Mouse (Mus musculus): ENCODE results near the gene Trex2.
A peak's percentile ranks its signal among the peaks of the same experiment; 100 is the strongest.

Trex2 gene

GRCm38 (mm10) chrX:73435252-73435651, at the start of gene Trex2:
Gene Trex2 (minus strand): TSS chrX:73435344.
- DNase-seq (ENCODE audit: low read depth, low spot score): no peak

DNA sequence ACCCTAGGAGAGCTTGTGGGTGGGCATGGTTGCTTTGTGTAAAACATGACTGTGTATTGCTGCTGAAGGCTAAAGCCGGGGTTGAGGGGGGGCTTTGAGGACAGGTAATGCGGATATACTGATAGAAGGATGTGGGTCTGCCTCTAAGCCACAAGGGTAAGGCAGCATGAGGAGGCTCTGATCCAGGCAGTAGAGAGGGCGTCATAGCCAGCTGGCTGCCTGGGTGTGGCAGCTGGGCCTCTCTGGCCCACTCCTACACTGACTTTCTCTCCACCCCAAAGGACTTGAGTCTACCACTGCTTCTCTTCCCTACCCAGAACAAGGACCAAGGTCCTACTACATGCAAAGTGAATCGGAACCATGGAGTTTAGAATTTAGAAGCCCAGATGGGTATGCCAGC, 49.7 kb upstream of the Trex2 start:
- DNase-seq (ENCODE audit: low read depth, low spot score): no peak

GRCm38 (mm10) chrX:73484076-73484475, 48.9 kb upstream of the Trex2 start:
- DNase-seq (ENCODE audit: low read depth, low spot score): no peak

DNA sequence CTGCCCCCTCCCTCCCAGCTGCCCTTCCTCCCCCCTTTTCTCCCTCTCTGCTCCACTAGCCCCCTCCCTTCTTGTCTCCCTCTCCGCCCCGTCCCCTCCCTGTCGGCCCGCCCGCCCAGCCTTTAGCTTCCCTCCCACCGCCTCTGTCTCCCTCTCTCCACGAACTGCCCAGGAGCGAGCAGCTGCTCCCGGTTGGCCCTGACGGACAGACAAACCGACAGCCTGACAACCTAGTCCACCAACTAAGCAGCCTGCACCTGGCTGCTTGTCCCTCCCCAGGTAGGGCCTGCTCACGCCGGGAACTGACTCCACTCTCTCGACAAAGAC, 48.3 kb upstream of the Trex2 start, which contains the start of gene Bgn:
Bgn (plus strand) TSS at position 119 of the 327 bp plus-strand sequence.
- no peak for DNase-seq (ENCODE audit: low read depth, low spot score)

DNA sequence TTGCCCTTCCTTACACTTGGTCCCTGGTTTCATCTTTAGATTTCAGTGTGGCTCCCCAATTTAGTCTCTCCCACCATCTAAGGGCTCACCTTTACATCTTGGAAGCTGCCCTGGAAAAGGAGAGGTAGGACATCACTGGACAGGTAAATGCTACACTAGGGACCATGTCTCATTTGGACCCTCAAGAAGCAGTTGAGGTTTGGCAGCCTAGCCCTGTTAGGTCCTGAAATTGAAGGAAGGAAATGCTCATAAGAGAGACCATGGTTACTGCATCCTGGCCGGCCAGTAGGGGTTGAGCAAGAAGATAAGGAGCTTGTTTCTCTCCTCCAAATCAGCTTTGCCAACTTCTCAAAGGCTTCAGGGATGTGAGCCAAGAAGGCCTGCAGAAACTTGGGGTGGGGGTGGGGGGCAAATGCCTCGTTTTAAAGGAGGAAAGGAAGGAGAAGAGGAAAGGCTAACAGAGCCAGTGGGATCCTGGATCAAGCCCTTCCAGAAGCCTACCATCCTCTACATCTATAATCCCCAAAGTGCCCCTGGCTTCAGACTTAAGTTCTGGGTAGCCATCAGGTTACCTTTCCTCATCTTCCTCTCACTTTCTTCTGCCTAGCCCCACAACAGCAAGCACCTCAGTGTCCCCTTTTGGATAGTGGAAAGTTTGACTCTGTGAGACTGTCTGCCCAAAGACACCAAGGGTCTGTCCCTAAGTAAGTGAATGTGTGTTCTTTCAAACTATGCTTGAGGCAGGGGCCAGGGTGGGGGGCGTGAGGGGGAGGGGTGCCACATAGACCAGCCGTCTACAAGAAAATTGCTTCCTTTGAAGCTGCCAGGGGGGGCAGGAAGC, 47.7 kb upstream of the Trex2 start:
- DNase-seq (ENCODE audit: low read depth, low spot score): no peak

GRCm38 (mm10) chrX:73480334-73480733, 45.2 kb upstream of the Trex2 start:
- no peak for DNase-seq (ENCODE audit: low read depth, low spot score)

- no peak for DNase-seq (ENCODE audit: low read depth, low spot score)
Observed at GRCm38 (mm10) chrX:73479656-73480055, 44.5 kb upstream of the Trex2 start.

GRCm38 (mm10) chrX:73477500-73477899, 42.4 kb upstream of the Trex2 start:
- no peak for DNase-seq (ENCODE audit: low read depth, low spot score)

DNA sequence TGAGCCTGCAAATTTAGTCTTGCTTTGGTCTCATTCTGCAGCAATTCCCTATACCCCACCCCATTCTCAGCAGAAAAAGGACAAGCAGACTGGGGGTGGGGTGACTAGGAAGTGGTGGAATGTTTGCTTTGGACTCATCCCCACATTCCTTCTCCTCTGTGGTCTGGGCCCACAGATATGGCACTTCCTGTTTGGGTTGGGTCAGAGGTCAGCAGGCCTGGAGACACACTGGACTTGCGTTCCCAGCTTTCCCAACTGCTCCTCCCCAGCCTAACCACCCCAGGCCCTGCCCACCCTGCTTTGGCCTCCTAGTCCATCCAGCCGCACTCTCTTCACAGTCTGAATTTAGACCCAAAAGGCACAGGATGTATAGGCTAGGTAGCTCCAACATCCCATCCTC, 41.5 kb upstream of the Trex2 start:
- no peak for DNase-seq (ENCODE audit: low read depth, low spot score)

- DNase-seq (ENCODE audit: low read depth, low spot score): no peak
Observed at GRCm38 (mm10) chrX:73475658-73476256, 40.6 kb upstream of the Trex2 start.

DNA sequence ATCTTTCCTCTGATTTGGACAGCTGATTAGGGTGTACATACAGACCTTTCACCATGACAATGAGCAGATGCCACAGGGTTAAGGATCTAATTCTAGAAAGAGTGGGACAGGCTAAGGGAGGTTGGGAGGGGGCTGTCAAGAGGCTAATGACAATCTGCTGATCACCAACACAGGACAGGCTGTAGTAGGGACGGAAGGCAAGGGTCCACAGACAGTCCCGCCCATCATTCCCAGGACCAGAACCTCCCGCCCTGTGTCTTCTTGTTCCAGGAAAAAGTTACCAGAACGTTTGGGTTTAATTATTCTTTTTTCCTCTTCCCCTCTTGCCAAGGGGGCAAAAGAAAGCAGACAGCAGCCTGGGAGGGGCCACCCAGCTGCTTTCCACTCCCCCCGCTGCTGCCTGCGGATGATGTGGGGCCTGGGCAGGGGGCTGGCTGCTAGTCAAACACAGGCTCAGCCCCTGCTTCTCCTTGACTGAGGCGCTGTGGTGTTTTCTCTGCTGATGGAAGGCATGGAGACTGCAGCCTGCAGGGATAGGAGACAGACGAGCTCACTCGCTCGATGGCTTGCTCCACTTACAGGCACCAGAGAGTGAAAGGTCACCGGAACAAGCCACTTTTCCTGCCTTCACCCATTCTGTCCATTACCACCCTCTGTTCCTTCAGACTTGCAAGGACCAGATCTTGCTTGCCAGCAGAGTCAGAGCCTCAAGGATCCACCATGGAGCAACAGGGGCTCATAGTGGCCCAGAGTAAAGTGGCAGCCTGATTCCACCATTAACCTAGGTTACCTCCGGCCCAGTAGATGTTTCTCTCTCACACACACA, 39.4 kb upstream of the Trex2 start:
- DNase-seq (ENCODE audit: low read depth, low spot score): no peak

- DNase-seq (ENCODE audit: low read depth, low spot score): no peak
Observed at GRCm38 (mm10) chrX:73471764-73472163, 36.6 kb upstream of the Trex2 start.

- DNase-seq (ENCODE audit: low read depth, low spot score): no peak
Observed at GRCm38 (mm10) chrX:73468752-73469151, 33.6 kb upstream of the Trex2 start.

GRCm38 (mm10) chrX:73468330-73468729, 33.2 kb upstream of the Trex2 start:
- DNase-seq (ENCODE audit: low read depth, low spot score): no peak

- DNase-seq (ENCODE audit: low read depth, low spot score): no peak
Observed at GRCm38 (mm10) chrX:73467446-73468241, 32.5 kb upstream of the Trex2 start.

DNA sequence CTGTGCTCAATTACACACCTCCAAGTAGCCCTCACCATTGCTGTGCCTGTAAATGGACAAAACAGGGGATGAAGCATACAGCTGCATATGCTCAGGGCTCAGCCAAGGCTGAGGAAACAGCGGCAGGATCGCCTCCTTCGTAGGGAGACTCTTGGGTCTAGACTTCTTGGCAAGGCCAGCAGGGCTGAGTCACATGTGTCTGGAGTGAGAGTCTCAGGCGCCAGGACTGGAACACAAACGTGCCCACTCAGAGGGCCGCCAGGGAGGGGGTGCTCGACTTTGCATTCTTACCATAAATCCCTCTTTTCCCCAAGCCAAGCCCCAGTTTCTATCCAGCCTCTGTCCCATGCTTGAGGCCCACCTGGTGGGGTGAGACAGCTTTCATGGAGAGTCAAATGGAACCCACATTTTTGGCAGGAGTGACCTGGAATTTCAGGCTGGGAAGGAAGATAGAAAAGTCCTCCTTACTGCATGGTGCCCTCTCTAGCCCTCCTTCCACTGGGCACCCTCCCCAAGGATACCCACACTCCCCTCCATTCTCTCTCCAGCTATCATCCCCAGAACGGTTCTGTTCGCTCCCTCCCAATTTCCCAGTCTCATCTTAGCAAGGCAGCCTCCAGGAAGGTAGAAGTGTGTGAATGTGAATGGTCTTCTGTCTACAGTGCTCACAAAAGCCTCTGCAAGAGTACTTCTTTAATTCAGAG, 30.5 kb upstream of the Trex2 start:
- peak; percentile 53 for DNase-seq (ENCODE audit: low read depth, low spot score)

GRCm38 (mm10) chrX:73460792-73461191, 25.6 kb upstream of the Trex2 start:
- no peak for DNase-seq (ENCODE audit: low read depth, low spot score)

- DNase-seq (ENCODE audit: low read depth, low spot score): peak; percentile 92
Observed at GRCm38 (mm10) chrX:73458877-73459392, 23.8 kb upstream of the Trex2 start, which contains the start of gene Haus7. Gene Haus7 (minus strand): TSS chrX:73459044.

GRCm38 (mm10) chrX:73451949-73452348, 16.8 kb upstream of the Trex2 start:
- no peak for DNase-seq (ENCODE audit: low read depth, low spot score)

- no peak for DNase-seq (ENCODE audit: low read depth, low spot score)
Observed at GRCm38 (mm10) chrX:73441428-73441827, 6.3 kb upstream of the Trex2 start.

DNA sequence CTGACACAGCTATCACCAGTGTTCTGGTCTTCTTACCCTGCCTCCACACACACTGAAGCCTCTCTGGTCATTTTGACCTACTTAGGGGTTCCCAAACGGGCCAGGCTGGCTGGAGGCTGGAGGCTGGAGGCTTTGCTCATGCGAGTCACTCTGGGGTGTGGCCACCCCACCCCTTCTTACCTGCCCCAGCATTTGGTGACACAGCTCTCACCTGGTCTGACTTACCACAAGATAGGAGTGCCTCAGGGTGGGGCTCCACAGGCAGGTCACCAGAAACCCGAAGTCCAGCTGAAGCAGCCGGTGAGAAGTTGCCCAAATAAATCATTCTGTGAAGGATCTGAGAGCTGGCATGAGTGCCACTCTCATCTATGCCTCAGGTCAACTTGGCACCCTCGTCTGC, 2.3 kb downstream of the Trex2 start:
- DNase-seq (ENCODE audit: low read depth, low spot score): no peak
